Mouse (Mus musculus): ENCODE measurements around the gene Six2. TPM values are rescaled to one million over a fixed set of nuclear protein-coding genes. Genes with fewer than 3 reads are reported as not detected.

The Six2 gene
- not detected for polyA plus RNA-seq (2017; shearing (Covaris generic))

GRCm38 (mm10) chr17:85688236-85688910 is at the start of gene Six2:
Gene Six2 (minus strand): TSS chr17:85688274.

Other genes starting within 250 kb of the Six2 start
- gene Six3, start 74.7 kb downstream of the Six2 start, polyA plus RNA-seq (2017; shearing (Covaris generic)) = not detected